Mouse (Mus musculus): ENCODE data around the gene Vmn1r82.

Vmn1r82 gene

GRCm38 (mm10) chr7:12300130-12300529 lies at the start of gene Vmn1r82:
Vmn1r82 (plus strand) TSS chr7:12300430.
- in situ Hi-C loops (cut with MboI, MseI): no loop called here

GRCm38 (mm10) chr7:12268169-12268568 lies 32.1 kb upstream of the Vmn1r82 start, which contains the start of gene Vmn1r81:
Vmn1r81 (minus strand) TSS chr7:12268269.
- in situ Hi-C loops (cut with MboI, MseI): no loop called here

GRCm38 (mm10) chr7:12329381-12329780 lies 29.2 kb downstream of the Vmn1r82 start, which contains the start of gene Vmn1r83:
Vmn1r83 (minus strand) TSS chr7:12329481.
- in situ Hi-C loops (cut with MboI, MseI): no loop called here
